Mouse (Mus musculus) neural tube, embryonic 12.5 days (tissue): Measurements from ENCODE around the gene Vangl2. TPM values are rescaled to one million over a fixed set of nuclear protein-coding genes. Genes with fewer than 3 reads are reported as not detected.

ENCODE experiments used
- ATAC-seq: fragments of 200-750 bp; cut with Nextera tagmentation; 2 replicates; pipeline ENCODE4 v1.8.0; 2017; ENCODE audit warnings: low read depth, mild to moderate bottlenecking, moderate TSS enrichment, moderate library complexity; ENCODE audit not compliant: low FRiP score
- H3K27ac ChIP-seq: fragments of 300-500 bp; sonication (generic); 2 replicates; pipeline ENCODE4 v1.5.1; 2016
- H3K27me3 ChIP-seq: fragments of 300-500 bp; sonication (generic); replicated peaks from 2 replicates; pipeline ENCODE4 v1.6.1; 2016; ENCODE audit warnings: mild to moderate bottlenecking
- H3K36me3 ChIP-seq: fragments of 300-500 bp; sonication (generic); 2 replicates; pipeline ENCODE4 v1.6.1; 2016; ENCODE audit warnings: mild to moderate bottlenecking
- H3K4me1 ChIP-seq: fragments of 300-500 bp; sonication (generic); 2 replicates; pipeline ENCODE4 v1.6.1; 2016
- H3K4me2 ChIP-seq: fragments of 300-500 bp; sonication (generic); replicated peaks from 2 replicates; pipeline ENCODE4 v1.6.1; 2016; ENCODE audit warnings: mild to moderate bottlenecking
- H3K4me3 ChIP-seq: fragments of 300-500 bp; sonication (generic); 2 replicates; pipeline ENCODE4 v1.5.1; 2016
- H3K9ac ChIP-seq: fragments of 300-500 bp; sonication (generic); 2 replicates; pipeline ENCODE4 v1.6.1; 2016; ENCODE audit warnings: mild to moderate bottlenecking
- H3K9me3 ChIP-seq: fragments of 300-500 bp; sonication (generic); 2 replicates; pipeline ENCODE4 v1.6.1; 2016; ENCODE audit warnings: mild to moderate bottlenecking
- WGBS: fragments of 180-500 bp; shearing (Covaris S2); methylation state at CpG from one replicate; pipeline ENCODE4 v1.1.7; 2016; 5-methylcytosine and 5-hydroxymethylcytosine counted together
- polyA plus RNA-seq: library from polyadenylated mRNA; unstranded; fragments of >200 nt; fragmentation: Nextera tagmentation; extraction: Ambion mirVana; gene quantifications from 2 replicates; pipeline ENCODE4 v1.2.1, GENCODE M21; 2016

The Vangl2 gene
- 66.0 and 69.7 TPM in 2 replicates for polyA plus RNA-seq

DNA sequence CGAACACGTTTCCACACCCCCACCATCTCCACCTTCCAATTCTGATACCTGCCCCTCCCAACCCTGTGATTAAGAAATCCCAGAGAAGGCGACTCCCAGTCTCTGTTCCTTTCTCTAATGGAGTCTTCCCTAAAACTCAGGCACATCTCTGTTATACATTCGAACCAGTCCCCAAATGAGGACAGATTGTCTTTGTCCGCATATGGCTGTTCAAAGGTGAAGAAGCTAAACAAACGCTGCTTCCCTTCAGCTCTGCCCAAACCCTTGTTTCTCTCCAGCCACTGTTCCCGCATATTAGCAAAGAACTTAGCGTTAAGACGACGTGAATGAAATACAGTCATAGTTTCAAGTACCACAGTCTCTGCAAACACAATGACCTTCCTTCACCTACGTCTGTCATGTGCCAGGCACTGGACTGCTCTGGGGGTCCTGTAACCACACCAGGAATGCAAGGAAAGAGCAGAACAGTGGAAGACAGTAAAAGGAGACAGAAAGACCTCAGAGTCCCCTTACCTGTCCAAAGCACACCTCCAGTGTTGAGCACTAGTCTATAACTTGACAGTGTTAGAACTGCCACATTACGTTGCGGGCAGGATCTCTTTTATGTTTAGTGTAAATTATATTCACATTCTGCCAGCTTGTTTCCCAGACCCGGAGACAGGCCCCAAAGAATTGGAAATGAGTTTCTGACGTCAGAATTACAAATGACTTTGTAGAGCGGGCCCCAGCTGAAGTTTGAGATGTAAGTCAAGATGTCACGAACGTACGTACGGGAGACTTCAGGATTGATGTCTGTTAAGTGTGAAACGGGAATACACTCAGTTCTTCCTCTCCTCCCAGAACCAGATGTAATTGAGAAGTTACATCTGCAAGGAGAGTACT, at the start of gene Vangl2:
TSS of gene Vangl2 (minus strand) at position 51 of the 882 bp plus-strand sequence.
- H3K27me3 ChIP-seq: no peaks in the 10 kb centered on the region
- ATAC-seq: no peak
- 31% methylated on average over 21 of the region's 21 CpGs for WGBS

DNA sequence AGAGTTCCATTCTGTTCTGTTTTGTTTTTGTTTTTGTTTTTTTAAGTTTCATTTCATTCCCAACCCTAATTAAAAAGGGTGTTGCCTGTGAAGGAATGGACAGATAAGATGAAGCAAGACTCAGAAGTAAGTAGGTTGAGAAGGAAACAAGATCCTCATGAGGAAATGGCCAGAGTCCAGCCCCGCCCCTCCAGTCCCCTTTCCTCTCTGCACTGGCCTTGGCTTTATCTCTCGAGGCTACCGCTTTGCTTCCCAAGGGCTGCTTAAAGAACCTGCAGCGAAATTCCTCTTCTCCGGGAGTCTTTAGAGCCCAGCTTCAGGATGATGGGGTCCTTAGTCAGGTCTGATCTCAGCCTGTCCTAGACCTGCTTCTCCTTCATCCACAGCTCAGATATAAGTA, 49.7 kb upstream of the Vangl2 start:
- H3K9me3 ChIP-seq: no peaks in the 10 kb centered on the region
- H3K36me3 ChIP-seq: peaks cover 59% of the 10 kb centered on the region
- H3K9ac ChIP-seq: no peak overlapping the region
- no peak overlapping the region for H3K4me2 ChIP-seq
- peaks cover 7% of the 10 kb centered on the region; the same call in 1 of the 2 replicates for H3K4me1 ChIP-seq
- no peak for ATAC-seq
- 79% methylated on average over 5 of the region's 5 CpGs for WGBS
- no peak overlapping the region for H3K27ac ChIP-seq
- no peaks in the 10 kb centered on the region for H3K27me3 ChIP-seq
- H3K4me3 ChIP-seq: no peak overlapping the region

More for the DNA sequence above, at the start of gene Vangl2:
- Histone ChIP-seq H3K27ac (peak within 1 kb of the TSS; percentile 75), H3K4me2 (peak within 1 kb of the TSS; percentile 92), H3K4me3 (peak within 1 kb of the TSS; percentile 72), H3K9me3 (no peaks in the 10 kb centered on the region), H3K4me1 (peaks cover 42% of the 10 kb centered on the region), H3K36me3 (no peaks in the 10 kb centered on the region), H3K9ac (peak within 1 kb of the TSS; percentile 85)

DNA sequence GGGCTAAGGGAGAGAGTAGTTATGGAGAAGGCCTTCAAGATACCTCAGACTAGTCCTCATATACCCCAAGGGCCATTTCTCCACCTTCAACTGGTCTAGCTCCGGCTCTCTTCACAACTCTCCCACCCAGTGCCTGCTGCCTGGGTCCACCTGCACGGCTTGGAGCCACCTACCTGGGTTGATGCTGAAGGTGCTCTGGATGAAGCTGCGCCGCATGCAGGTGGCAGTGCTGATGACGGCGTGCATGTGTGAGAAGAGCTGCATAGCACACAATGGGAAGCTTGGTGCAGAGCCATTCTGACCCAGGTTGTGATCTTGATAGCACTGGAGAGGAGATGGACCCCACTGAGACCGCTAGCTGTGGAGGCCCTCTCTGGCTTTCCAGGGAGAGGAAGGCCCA, 44.4 kb upstream of the Vangl2 start:
- H3K4me2 ChIP-seq: no peak overlapping the region
- H3K9ac ChIP-seq: no peak overlapping the region
- no peak for ATAC-seq
- H3K4me3 ChIP-seq: no peak overlapping the region
- no peak overlapping the region for H3K27ac ChIP-seq
- H3K9me3 ChIP-seq: no peaks in the 10 kb centered on the region
- WGBS: 97% methylated on average over 7 of the region's 7 CpGs
- peaks cover 88% of the 10 kb centered on the region for H3K36me3 ChIP-seq
- no peaks in the 10 kb centered on the region for H3K27me3 ChIP-seq
- H3K4me1 ChIP-seq: no peaks in the 10 kb centered on the region

DNA sequence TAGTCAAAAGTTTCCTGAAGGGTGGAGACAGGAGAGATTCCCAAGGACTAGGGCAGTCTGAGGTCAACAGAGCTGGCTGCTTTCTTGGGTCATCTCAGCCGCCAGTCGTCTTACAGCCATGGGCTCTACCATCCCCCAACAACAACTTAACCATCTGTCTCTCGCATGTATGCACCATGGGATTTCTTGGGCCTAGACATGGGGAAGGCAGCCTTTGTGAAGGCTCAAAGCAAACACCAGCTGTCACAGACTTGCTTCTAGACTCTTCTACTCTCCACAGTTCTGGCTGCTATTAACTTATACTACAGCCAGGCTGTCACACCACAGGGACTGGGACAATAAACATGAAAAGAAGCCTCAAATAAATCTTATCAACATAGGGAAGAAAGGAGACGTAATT, 43.3 kb upstream of the Vangl2 start:
- no peaks in the 10 kb centered on the region for H3K27me3 ChIP-seq
- whole genome bisulfite sequencing: 42% methylated on average over 4 of the region's 4 CpGs
- H3K36me3 ChIP-seq: peaks cover 98% of the 10 kb centered on the region
- no peak overlapping the region for H3K27ac ChIP-seq
- H3K9ac ChIP-seq: no peak overlapping the region
- no peak overlapping the region for H3K4me2 ChIP-seq
- no peak overlapping the region for H3K4me3 ChIP-seq
- no peaks in the 10 kb centered on the region for H3K4me1 ChIP-seq
- ATAC-seq: 0 out of 2 replicates have a peak, but pooled peaks have one; percentile 53
- no peaks in the 10 kb centered on the region for H3K9me3 ChIP-seq

DNA sequence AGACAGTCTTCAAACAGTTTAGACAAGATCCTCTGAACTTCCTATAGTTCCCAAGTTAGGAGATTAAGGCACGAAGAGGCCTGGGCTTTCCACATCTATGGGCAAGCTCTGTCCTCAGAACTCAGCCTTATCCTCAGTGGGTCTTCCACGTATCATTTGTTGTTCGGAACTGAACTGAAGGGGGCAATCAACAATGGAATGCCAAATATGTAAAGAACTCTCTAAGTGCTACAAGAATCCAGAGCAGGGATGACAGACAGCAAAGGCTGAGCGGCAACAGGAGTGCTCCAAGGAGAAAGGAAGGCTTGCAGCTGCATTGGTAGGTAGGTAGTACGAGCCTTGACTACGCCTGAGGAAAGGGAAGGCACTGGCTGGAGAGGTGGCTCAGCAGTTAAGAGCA, 42.0 kb upstream of the Vangl2 start:
- Histone ChIP-seq H3K27me3 (no peaks in the 10 kb centered on the region), H3K4me1 (no peaks in the 10 kb centered on the region; the same call in 1 of the 2 replicates), H3K9ac (no peak overlapping the region), H3K36me3 (peaks cover 97% of the 10 kb centered on the region), H3K27ac (no peak overlapping the region), H3K9me3 (no peaks in the 10 kb centered on the region), H3K4me3 (no peak overlapping the region), H3K4me2 (no peak overlapping the region)
- no peak for ATAC-seq
- WGBS: 86% methylated on average over 6 of the region's 6 CpGs

DNA sequence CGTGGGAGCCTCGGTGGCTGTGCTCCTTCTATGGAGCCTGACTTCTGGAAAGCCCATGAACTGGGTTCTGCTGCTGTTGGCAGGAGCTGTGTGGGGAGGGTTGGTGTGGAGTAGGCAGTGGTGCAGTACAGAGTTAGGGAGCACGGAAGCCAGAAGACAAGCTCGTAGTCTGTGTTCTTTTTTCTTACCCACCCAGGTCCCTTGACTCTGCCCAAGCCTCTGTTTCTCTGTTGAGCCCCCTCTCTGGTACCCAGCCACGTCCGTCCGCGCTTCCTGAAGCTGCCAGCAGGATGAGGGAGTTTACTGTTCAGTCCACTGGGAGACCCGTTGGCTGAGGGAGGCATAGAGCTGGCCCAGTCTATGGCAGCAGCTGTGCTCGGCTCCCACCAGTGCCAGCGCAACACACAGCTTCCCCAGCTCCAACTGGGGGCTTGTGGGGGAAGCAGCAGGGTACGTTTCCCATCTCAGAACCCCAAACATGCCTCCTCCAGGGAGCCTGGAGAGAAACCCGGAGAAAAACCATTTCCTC, 36.4 kb upstream of the Vangl2 start:
- ATAC-seq: peak; percentile 34
- Histone ChIP-seq H3K4me3 (no peak overlapping the region), H3K9ac (0 out of 2 replicates have a peak overlapping the region, but pooled peaks have one; percentile 17), H3K36me3 (peaks cover 50% of the 10 kb centered on the region), H3K4me1 (peaks cover 34% of the 10 kb centered on the region), H3K27ac (peak overlapping the region; percentile 17; the same call in 1 of the 2 replicates), H3K9me3 (no peaks in the 10 kb centered on the region), H3K4me2 (no peak overlapping the region), H3K27me3 (no peaks in the 10 kb centered on the region)
- WGBS: 56% methylated on average over 13 of the region's 13 CpGs

DNA sequence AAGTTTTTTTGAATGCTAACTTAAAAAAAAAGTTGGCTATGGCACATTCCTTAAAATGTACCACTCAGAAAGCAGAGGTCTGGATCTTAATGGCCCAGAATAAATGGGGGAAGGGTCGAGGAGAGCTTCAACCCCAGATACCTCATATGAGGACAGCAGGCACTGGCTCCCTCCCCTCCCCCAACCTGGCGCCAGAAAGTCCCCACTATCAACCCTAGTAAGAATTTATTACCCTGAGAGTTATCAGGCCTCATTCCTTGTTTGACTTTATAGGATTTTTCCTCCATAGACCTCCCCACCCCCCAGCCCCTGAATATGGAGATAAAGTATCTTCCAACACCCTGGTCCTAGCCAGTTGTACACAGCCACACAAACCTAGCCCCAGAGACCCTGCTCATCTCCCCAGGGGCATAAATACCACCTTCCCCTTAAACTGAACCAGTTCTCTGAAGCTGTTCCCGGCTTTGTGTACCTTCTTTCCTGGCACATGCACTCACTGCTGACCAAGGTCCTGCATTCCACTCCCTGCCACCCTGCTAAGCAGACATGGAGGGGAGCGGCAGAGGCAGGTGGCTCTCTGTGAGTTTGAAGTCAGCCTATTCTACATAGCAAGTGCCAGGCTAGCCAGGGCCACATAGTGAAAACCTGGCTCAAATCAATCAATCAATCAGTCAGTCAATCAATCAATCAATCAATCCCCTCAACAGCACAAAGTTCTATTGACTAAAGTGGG, 35.2 kb upstream of the Vangl2 start:
- no peaks in the 10 kb centered on the region for H3K9me3 ChIP-seq
- no peak overlapping the region for H3K27ac ChIP-seq
- ATAC-seq: no peak
- H3K27me3 ChIP-seq: no peaks in the 10 kb centered on the region
- H3K4me2 ChIP-seq: no peak overlapping the region
- H3K36me3 ChIP-seq: peaks cover 38% of the 10 kb centered on the region
- no peak overlapping the region for H3K9ac ChIP-seq
- 38% methylated on average over 4 of the region's 4 CpGs for WGBS
- no peak overlapping the region for H3K4me3 ChIP-seq
- H3K4me1 ChIP-seq: peaks cover 46% of the 10 kb centered on the region

DNA sequence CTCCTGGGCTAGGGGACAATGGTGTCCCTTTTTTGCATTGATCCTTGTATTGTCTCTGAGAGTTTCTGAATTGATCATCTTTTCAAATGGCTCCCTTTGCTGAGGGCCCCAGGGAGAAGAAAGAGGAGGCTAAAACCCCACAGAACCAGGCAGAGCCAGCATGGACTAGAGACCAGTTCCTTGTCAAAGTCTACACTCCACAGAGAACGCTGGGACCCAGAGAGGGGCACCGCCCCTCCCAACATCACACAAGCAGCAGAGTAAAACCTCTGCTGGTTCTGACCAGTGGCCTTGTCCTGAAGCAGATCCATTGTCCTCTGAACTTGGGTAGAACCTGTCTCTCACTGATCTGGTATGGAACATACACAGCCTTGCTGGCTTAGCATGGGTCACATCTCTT, 33.9 kb upstream of the Vangl2 start:
- Histone ChIP-seq H3K4me1 (peaks cover 57% of the 10 kb centered on the region), H3K4me2 (no peak overlapping the region), H3K9me3 (no peaks in the 10 kb centered on the region), H3K27ac (no peak overlapping the region), H3K36me3 (peaks cover 24% of the 10 kb centered on the region), H3K27me3 (no peaks in the 10 kb centered on the region), H3K9ac (no peak overlapping the region), H3K4me3 (no peak overlapping the region)
- no peak for ATAC-seq
- 83% methylated on average over 2 of the region's 2 CpGs for WGBS

DNA sequence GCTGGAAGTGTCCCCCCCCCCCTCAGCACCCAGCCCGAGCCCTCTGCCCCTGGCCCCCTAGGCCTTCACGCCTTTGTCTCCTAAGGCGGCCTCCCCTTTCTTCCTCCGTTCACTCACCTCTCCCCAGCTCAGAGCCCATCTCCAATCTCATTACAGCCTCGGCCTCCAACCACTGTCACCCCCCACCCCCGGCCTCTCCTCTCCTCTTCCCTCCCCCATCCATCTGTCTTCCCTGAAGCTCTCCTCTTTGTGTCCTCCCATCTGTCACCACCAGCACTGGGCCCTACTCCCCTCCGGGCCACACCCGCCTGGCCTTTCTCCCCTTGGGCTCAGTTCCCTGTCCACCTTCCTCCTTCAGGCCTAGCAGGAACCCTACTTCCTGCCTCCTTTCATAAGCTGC, 33.0 kb upstream of the Vangl2 start:
- peaks cover 61% of the 10 kb centered on the region for H3K4me1 ChIP-seq

DNA sequence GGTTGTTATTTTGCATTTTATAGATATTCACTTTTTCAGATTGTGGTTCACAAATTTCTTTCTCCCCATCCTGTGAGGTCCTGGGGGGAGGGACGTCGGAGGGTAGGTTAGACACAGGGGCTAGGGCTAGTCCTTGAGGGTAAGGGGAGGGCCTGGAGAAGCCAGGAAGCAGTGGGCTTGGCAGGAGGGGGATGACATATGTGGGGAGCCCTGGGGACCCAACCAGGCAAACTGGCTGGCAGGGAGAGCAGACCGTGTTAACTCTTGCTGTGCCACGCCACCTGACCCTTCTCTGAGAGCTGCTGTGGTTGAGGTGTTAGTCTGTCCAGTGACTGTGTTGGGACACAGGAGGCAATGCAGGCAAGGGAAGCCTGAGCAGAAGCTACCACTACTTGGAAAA, 32.4 kb upstream of the Vangl2 start:
- no peaks in the 10 kb centered on the region; the same call in 1 of the 2 replicates for H3K27me3 ChIP-seq
- no peaks in the 10 kb centered on the region for H3K9me3 ChIP-seq
- peaks cover 64% of the 10 kb centered on the region for H3K4me1 ChIP-seq
- 46% methylated on average over 4 of the region's 4 CpGs for WGBS
- H3K9ac ChIP-seq: no peak overlapping the region
- peak overlapping the region; percentile 31 for H3K4me2 ChIP-seq
- peak; percentile 35; the same call in 1 of the 2 replicates for ATAC-seq
- peaks cover 12% of the 10 kb centered on the region for H3K36me3 ChIP-seq
- peak overlapping the region; percentile 67 for H3K27ac ChIP-seq
- no peak overlapping the region for H3K4me3 ChIP-seq

More for the DNA sequence above, 33.0 kb upstream of the Vangl2 start:
- Histone ChIP-seq H3K27me3 (no peaks in the 10 kb centered on the region), H3K9ac (no peak overlapping the region), H3K4me2 (peak overlapping the region; percentile 31), H3K36me3 (peaks cover 15% of the 10 kb centered on the region), H3K27ac (peak overlapping the region; percentile 67), H3K4me3 (no peak overlapping the region), H3K9me3 (no peaks in the 10 kb centered on the region)
- 12% methylated on average over 8 of the region's 8 CpGs for WGBS
- peak; percentile 30 for ATAC-seq

DNA sequence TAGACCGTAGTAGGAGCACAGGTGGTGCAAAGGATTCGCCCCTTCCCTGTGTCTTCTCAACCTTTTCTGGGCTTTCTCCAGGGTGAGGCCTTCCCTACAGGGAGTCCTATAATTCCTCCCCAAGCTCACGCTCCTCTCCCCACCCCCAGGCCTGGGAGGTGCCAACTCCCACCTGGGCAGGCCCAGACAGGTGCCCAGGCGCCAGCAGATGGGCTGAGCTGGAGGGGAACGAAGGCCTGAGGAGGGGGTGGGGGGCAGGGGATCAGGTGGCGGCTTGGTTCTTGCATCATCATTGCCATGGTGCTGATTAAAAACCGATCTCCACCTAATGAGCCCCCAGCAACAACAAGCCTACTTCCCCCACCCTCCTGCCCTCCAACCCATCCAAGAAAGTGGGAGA, 30.6 kb upstream of the Vangl2 start:
- Histone ChIP-seq H3K27ac (peak overlapping the region; percentile 72; the same call in 1 of the 2 replicates), H3K4me1 (peaks cover 65% of the 10 kb centered on the region), H3K9me3 (no peaks in the 10 kb centered on the region), H3K4me3 (no peak overlapping the region), H3K9ac (no peak overlapping the region), H3K36me3 (no peaks in the 10 kb centered on the region), H3K4me2 (peak overlapping the region; percentile 84), H3K27me3 (peaks cover 6% of the 10 kb centered on the region)
- ATAC-seq: no peak
- 46% methylated on average over 7 of the region's 7 CpGs for WGBS

DNA sequence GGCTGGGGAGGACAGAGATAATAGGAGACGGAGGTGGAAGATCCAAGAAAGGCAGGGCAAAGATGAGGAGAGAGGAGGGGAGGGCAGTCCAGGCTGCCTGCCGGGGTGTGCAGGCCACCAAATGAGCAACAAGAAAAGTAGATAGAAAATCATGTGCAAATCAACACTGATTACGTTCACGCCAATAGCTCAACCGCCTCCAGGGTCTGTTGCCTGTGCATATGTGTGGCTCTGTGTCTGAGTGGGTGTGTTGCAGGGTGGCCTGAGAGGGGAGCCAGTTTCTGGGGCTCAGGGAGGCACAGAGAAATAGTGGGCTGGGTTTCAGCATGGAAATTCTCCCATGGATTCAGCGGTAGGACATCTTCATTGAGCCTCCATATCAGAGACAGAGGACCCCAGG, 30.1 kb upstream of the Vangl2 start:
- Histone ChIP-seq H3K9me3 (no peaks in the 10 kb centered on the region), H3K27me3 (peaks cover 7% of the 10 kb centered on the region), H3K27ac (peak overlapping the region; percentile 72), H3K36me3 (no peaks in the 10 kb centered on the region), H3K4me3 (no peak overlapping the region), H3K9ac (peak overlapping the region; percentile 35; the same call in 1 of the 2 replicates), H3K4me1 (peaks cover 67% of the 10 kb centered on the region), H3K4me2 (peak overlapping the region; percentile 84)
- 52% methylated on average over 6 of the region's 6 CpGs for WGBS
- no peak for ATAC-seq
